Comparison of ENCODE assay signal across 8 mouse cellular contexts in genomic region chr4:55929141-55929782, GRCm38 (mm10).
DNase-seq lines count a peak whose midpoint lies in the region; TF ChIP-seq lines count a peak whose summit lies in the region.

No protein-coding gene starts in this region.

- no peak overlapping the region for H3K27ac ChIP-seq in kidney, adult 2 months (ENCODE audit: insufficient read depth, low read depth, low read length)
- H3K27ac ChIP-seq in forebrain, embryonic 10.5 days = peak overlapping the region; percentile 58; the same call in 1 of the 2 replicates

- no peaks in the 10 kb centered on the region for H3K4me1 ChIP-seq in kidney, adult 2 months (ENCODE audit: control insufficient read depth, insufficient read depth, low read length)
- peaks cover 17% of the 10 kb centered on the region for H3K4me1 ChIP-seq in forebrain, embryonic 10.5 days

- no peak for TF ChIP-seq POLR2A in kidney, adult 2 months (IDR thresholded peaks at IDR 0.05; ENCODE audit: low read depth, low read length)

- DNase-seq in kidney, adult 2 months = peak; percentile 9
- no peak for DNase-seq in kidney, adult 11 months
- DNase-seq in forebrain, embryonic 10.5 days (ENCODE audit: extremely low spot score, low spot score) = peak; percentile 21
- DNase-seq in kidney, postnatal 4 days = peak; percentile 41 to 68
- DNase-seq in retina, postnatal 1 day = peak; percentile 54
- DNase-seq in T-cell, adult 2 months (ENCODE audit: low spot score) = no peak
- no peak for DNase-seq in thymus, postnatal 25 days
- no peak for DNase-seq in urinary bladder, adult 2 months (ENCODE audit: low spot score)

- no peaks in the 10 kb centered on the region for H3K9me3 ChIP-seq in forebrain, embryonic 10.5 days

- no peak overlapping the region for H3K4me3 ChIP-seq in kidney, adult 2 months (ENCODE audit: insufficient read depth, low read depth, low read length)
- H3K4me3 ChIP-seq in forebrain, embryonic 10.5 days = peak overlapping the region; percentile 2; the same call in 1 of the 2 replicates

- 40% methylated on average over 11 of the region's 11 CpGs for WGBS in kidney, adult 2 months
- 57% methylated on average over 11 of the region's 11 CpGs for WGBS in forebrain, embryonic 10.5 days

- TF ChIP-seq CTCF in kidney, adult 2 months (conservative IDR thresholded peaks at IDR 0.05; ENCODE audit: insufficient read depth, insufficient read length, low read depth, low read length) = no peak

- H3K27me3 ChIP-seq in kidney, adult 2 months (replicated peaks; ENCODE audit: control insufficient read depth, insufficient read depth, low read length) = no peaks in the 10 kb centered on the region; the same call in 1 of the 2 replicates
- no peaks in the 10 kb centered on the region for H3K27me3 ChIP-seq in forebrain, embryonic 10.5 days (ENCODE audit: poor library complexity, severe bottlenecking)

- H3K36me3 ChIP-seq in kidney, adult 2 months (ENCODE audit: control insufficient read depth, insufficient read depth, low read length) = no peaks in the 10 kb centered on the region
- no peaks in the 10 kb centered on the region for H3K36me3 ChIP-seq in forebrain, embryonic 10.5 days (replicated peaks)

Comparison
In these comparisons a context has a peak if more than half of its experiments do, and no peak if none do; other contexts are left out.
1. DNase-seq: peak in kidney, adult 2 months (single experiment), forebrain, embryonic 10.5 days (single experiment), kidney, postnatal 4 days (2 of 2) and retina, postnatal 1 day (single experiment); none in kidney, adult 11 months (single experiment), T-cell, adult 2 months (single experiment), thymus, postnatal 25 days (single experiment) and urinary bladder, adult 2 months (single experiment).